Mouse (Mus musculus): ENCODE measurements around the gene Pou2f3. TPM values are rescaled to one million over a fixed set of nuclear protein-coding genes. Genes with fewer than 3 reads are reported as not detected.

Gene Pou2f3
- total RNA-seq, 2 experiments from 2014 or later: not detected

- ATAC-seq (replicated peaks; ENCODE audit: low FRiP score, poor library complexity, severe bottlenecking): peak; percentile 97
Observed at GRCm38 (mm10) chr9:43116134-43116996, 93.8 kb downstream of the Pou2f3 start, which contains the start of gene Tmem136. TSS of gene Tmem136 (minus strand) at chr9:43116570.

GRCm38 (mm10) chr9:43115431-43116133, 94.6 kb downstream of the Pou2f3 start:
- ATAC-seq (replicated peaks; ENCODE audit: low FRiP score, poor library complexity, severe bottlenecking): no peak

DNA sequence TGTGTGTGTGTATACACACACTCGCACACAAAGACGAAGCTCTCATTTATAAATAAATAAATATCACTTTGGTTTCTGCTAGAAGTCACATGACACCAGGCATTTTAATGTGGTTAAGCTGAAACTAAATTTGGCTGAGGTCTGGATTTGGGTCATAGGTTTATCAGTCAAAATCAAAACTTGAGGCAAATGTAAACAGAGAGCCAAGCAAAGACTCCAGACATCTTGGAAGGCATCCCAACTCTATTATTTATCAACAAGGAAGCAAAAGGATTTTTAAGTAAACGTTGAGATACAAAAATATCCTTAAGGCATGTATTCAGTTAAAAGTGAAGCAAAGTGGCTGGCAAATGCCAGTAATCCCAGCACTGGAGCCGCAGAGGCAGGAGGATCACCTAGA, 95.3 kb downstream of the Pou2f3 start:
- ATAC-seq (replicated peaks; ENCODE audit: low FRiP score, poor library complexity, severe bottlenecking): no peak

GRCm38 (mm10) chr9:43110286-43110980, 99.7 kb downstream of the Pou2f3 start:
- ATAC-seq (replicated peaks; ENCODE audit: low FRiP score, poor library complexity, severe bottlenecking): no peak

DNA sequence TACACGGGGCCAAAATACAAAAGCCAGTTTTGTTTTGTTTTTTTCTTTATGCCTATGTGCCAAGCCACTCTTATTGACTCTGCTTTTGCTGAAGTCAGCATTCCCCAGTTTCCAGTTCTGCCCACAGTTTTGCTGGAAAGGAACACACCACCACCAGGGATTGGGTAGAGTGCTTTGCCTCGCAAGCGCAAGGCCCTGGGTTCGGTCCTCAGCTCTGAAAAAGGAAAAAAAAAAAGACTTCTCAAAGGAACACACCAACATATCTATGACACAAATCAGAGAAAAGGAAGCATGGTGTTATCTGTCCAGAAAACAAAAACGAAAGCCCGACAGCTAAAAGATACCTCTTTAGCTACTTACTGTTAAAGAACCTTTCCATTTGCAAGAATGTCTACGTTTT, 101.0 kb downstream of the Pou2f3 start:
- ATAC-seq (replicated peaks; ENCODE audit: low FRiP score, poor library complexity, severe bottlenecking): no peak

- no peak for ATAC-seq (replicated peaks; ENCODE audit: low FRiP score, poor library complexity, severe bottlenecking)
Observed at GRCm38 (mm10) chr9:43108721-43109120, 101.4 kb downstream of the Pou2f3 start.

- ATAC-seq (replicated peaks; ENCODE audit: low FRiP score, poor library complexity, severe bottlenecking): no peak
Observed at GRCm38 (mm10) chr9:43108081-43108480, 102.1 kb downstream of the Pou2f3 start.

DNA sequence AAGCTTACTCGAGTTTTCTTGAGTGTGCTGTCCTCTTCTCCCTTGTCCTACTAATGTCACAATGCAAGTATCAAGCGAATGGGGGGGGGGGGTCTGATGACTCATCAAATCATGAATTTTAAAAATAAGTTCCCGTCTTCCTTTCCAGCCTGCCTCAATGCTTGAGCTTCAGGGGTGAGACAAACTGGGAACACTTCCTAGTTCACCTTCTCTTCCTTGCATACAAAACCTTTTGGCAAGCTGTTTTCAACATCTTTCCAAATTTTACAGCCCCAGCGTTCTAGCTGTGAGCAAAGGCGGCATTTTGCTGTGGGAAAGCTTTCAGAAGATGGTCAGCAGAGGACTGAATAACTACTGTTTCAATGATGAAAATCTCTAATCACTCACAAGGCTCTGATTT, 102.6 kb downstream of the Pou2f3 start:
- ATAC-seq (replicated peaks; ENCODE audit: low FRiP score, poor library complexity, severe bottlenecking): no peak

GRCm38 (mm10) chr9:43107187-43107517, 103.0 kb downstream of the Pou2f3 start, which contains the start of gene Arhgef12:
TSS of gene Arhgef12 (minus strand) at chr9:43107239.
- no peak for ATAC-seq (replicated peaks; ENCODE audit: low FRiP score, poor library complexity, severe bottlenecking)

DNA sequence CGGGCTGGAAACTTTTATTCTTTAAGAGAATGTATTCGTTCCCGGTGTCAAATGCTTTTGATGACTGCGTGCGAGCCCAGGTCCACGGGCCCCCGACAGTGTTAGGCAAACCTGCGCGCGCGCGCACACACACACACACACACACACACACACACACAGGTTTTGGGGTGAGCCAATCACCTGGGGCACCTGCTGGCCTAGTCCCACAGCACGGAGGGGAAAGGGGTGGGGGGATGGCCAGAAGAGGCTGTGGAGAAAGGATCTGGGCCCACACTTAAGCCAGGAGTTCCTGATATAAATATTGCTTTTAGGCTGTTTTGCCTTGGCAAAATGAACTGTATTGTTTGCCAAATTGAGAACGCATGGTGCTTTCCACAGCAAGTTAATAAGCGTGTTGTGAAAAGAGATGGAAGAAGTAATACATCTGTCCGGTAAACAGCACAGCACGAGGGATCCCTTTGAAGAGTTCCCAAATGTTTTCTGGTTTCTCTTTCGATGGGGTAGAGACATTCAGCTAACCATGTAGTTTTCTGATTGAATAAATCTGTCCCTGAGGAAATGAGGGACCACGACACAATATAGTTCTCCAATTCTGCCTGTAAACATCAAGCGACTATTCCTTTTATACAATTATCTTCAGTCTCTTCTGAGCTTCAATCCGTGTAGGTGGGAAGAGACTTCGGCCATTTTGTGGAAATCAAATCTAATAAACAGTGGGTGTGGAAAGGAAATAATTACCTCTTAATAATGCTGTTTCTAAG, 103.6 kb downstream of the Pou2f3 start:
- peak; percentile 13; the same call in 1 of the 2 replicates for ATAC-seq (replicated peaks; ENCODE audit: low FRiP score, poor library complexity, severe bottlenecking)

DNA sequence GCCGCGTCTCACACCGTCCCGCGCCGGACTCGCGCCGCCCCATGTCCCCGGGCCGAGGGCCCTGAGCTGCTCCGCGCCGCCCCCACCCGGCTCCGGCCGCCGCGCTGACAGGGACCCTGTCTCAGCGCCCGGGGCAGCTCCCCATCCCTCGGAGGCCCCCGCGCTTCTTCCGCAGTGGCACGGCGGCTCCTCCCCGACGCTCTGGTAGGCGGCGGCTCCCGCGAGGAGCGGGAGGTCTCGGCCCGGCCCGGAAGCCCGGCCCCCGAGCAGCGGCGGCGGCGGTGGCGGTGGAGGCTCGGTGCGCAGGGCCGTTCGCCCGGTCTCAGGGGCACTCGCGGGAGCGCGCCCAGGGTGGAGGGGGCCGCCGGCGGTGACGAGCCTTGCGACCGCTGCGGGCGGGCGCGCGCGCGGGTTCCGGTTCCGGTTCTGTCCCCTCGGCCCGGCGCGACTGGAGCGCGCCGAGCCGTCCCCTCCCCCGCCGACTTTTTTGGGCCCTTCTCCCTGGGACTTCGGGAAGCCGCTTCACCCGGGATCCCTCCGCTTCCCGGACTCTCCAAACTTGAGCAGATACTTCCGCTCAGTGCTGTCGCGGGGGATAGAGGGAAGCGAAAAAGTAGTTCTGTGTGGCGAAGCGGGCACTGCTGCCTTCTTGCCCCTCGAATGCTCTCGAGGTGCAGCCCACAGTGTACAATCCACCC, 104.4 kb downstream of the Pou2f3 start:
- ATAC-seq (replicated peaks; ENCODE audit: low FRiP score, poor library complexity, severe bottlenecking): peak; percentile 33

GRCm38 (mm10) chr9:43104873-43105663, 105.1 kb downstream of the Pou2f3 start:
- ATAC-seq (replicated peaks; ENCODE audit: low FRiP score, poor library complexity, severe bottlenecking): peak; percentile 19

DNA sequence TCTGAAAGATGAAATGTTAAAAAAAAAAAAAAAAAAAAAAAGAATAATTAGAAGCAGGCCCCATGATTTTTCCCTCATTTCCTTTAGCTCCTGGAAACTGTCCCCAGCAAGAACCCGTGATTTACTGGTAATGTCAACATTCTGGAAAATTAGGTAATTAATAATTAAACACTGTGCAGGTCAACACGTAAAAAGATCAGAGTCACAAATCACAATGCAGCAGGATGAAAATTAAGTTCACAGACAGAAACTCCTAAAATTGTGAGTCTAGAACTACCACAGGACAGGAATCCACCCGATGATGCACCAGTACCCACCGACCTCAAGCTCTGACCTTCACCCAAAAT, 105.7 kb downstream of the Pou2f3 start:
- ATAC-seq (replicated peaks; ENCODE audit: low FRiP score, poor library complexity, severe bottlenecking): no peak

DNA sequence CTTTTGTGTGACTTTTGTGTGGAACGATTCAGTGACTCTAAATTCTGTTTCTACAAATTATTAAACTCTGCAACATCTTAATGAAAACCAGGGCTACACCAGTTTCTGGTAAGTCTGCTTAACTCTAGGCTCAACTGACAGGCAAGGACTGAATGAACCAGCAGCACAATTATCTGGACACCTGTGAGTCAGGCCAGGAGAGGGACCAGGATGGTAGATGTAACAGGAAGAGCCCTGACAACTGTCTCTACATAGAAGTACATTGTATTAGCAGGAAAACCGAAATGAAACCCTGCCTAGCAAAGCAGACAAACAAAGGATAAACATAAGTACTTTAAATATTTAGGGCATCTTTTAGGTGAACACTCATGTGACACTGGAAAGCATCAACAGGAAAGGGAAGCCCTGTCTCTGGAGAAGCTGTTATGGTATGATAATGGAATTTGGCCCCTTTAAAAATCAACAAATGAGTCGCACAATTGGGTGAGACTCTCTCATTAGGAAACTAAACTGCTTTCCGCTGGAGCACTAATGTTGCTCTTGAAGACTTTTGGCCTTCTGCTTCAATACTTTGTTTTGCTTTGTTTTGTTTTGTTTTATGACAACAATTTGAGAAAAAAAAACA, 106.4 kb downstream of the Pou2f3 start:
- ATAC-seq (replicated peaks; ENCODE audit: low FRiP score, poor library complexity, severe bottlenecking): no peak

DNA sequence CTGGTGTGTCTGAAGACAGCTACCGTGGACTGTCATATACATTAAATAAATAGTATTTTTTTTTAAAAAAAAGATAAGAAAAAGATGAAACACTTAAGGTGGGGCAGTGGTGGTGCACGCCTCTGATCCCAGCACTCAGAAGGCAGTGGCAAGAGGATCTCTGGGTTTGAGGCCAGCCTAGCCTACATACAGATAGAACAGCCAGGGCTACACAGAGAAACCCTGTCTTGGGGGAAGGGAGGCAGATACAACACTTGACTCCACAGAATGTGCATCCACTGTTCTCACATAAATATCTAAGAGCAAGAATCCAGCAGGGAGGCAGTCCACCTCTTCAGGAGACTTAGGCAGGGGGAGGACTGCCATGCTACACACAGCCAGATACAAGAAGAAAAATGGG, 107.2 kb downstream of the Pou2f3 start:
- peak; percentile 38 for ATAC-seq (replicated peaks; ENCODE audit: low FRiP score, poor library complexity, severe bottlenecking)

GRCm38 (mm10) chr9:43101936-43102595, 108.1 kb downstream of the Pou2f3 start:
- peak; percentile 81 for ATAC-seq (replicated peaks; ENCODE audit: low FRiP score, poor library complexity, severe bottlenecking)

DNA sequence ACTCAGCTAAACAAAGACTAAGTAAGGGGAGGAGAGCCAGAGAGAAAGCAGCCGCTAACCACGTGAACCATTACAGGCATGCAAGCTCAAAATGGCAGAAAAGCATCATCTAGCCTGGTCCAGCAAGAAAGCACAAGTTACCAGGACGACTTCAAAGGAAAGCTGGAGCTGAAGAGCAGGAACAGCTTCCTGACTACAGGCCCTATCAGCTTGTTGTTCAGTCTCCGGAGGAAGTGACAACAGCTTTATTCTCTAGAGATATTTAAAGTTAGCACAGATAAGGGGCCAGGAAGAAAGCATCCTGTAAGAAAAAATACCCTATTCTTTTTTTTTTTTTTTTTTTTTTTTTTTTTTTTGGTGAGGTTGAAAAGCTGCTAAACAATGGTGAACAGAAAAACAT, 111.2 kb downstream of the Pou2f3 start:
- no peak for ATAC-seq (replicated peaks; ENCODE audit: low FRiP score, poor library complexity, severe bottlenecking)
